Comparison of ENCODE assay signal across 8 mouse cellular contexts in the genomic region with DNA sequence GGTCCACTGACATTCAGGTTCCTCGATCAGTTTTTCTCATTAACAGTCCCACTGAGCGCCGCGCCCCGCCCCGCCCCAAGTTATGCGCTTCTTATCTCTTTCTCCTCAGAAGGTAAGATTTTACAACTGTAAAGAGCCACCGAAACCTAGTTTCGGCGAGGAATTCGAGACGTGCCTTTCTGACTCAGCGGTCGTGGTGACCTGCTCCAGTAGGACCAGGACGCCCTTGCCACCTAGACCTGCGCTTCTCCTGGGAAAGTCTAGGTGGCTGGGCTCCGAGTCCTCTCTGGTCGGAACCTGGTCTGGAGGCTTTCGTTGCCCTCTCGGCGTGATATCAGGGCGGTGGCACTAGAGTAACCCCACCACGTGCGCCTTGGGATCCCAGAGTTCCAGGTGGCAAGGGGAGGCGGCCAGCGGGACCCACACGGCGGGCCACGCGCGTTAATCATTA. TPM values are rescaled to one million over a fixed set of nuclear protein-coding genes. Genes with fewer than 3 reads are reported as not detected.
DNase-seq lines count a peak whose midpoint lies in the region; ATAC-seq and TF ChIP-seq lines count a peak whose summit lies in the region.

No protein-coding gene starts in this region.

- intact Hi-C loops in heart, postnatal 25 days (cut with DNase I) = loop anchor here (2.0 to 5.0 kb wide), 2 partner anchors 16 to 36 kb away; no protein-coding TSS in a partner anchor

- no peak; the same call in 1 of the 2 replicates for TF ChIP-seq POLR2A in embryonic fibroblast, embryonic 13.5 days (IDR thresholded peaks at IDR 0.05; ENCODE audit: low read depth, low read length)

- no peaks in the 10 kb centered on the region for H3K9me3 ChIP-seq in heart, embryonic 13.5 days
- no peaks in the 10 kb centered on the region for H3K9me3 ChIP-seq in liver, embryonic 11.5 days (ENCODE audit: control insufficient read depth, low read length)
- H3K9me3 ChIP-seq in stomach, embryonic 16.5 days (replicated peaks; ENCODE audit: control insufficient read depth, low read length) = no peaks in the 10 kb centered on the region

- no peak for DNase-seq in heart, postnatal 25 days (ENCODE audit: low spot score)
- peak; percentile 36 for DNase-seq in CD4-positive, CD25-positive, alpha-beta regulatory T cell, adult 2 months (ENCODE audit: low read depth, low spot score)
- DNase-seq in liver, embryonic 11.5 days (ENCODE audit: low spot score) = no peak
- DNase-seq in left cerebral cortex, adult 9 months (ENCODE audit: low spot score in 2 of 2) = no peak
- DNase-seq in left cerebral cortex, adult 18-20 months (ENCODE audit: low spot score in 2 of 2) = no peak

- peaks cover 30% of the 10 kb centered on the region for H3K27me3 ChIP-seq in heart, embryonic 13.5 days (replicated peaks)
- peaks cover 74% of the 10 kb centered on the region for H3K27me3 ChIP-seq in liver, embryonic 11.5 days (replicated peaks; ENCODE audit: control insufficient read depth, insufficient read depth, low read length)
- H3K27me3 ChIP-seq in stomach, embryonic 16.5 days (ENCODE audit: control insufficient read depth, insufficient read depth, low read length) = no peaks in the 10 kb centered on the region; the same call in 1 of the 2 replicates

- H3K4me3 ChIP-seq in heart, embryonic 13.5 days = peak overlapping the region; percentile 71
- peak overlapping the region; percentile 84 for H3K4me3 ChIP-seq in embryonic fibroblast, embryonic 13.5 days (ENCODE audit: insufficient read depth, low read length)
- peak overlapping the region; percentile 71 for H3K4me3 ChIP-seq in liver, embryonic 11.5 days (ENCODE audit: low read depth, low read length)
- peak overlapping the region; percentile 77 for H3K4me3 ChIP-seq in stomach, embryonic 16.5 days (replicated peaks; ENCODE audit: low read length)

- H3K4me1 ChIP-seq in heart, embryonic 13.5 days = peaks cover 46% of the 10 kb centered on the region
- peaks cover 20% of the 10 kb centered on the region for H3K4me1 ChIP-seq in embryonic fibroblast, embryonic 13.5 days (ENCODE audit: control insufficient read depth, insufficient read depth, low read length)
- H3K4me1 ChIP-seq in liver, embryonic 11.5 days (replicated peaks; ENCODE audit: control insufficient read depth, insufficient read depth, low read length) = peaks cover 27% of the 10 kb centered on the region
- peaks cover 24% of the 10 kb centered on the region for H3K4me1 ChIP-seq in stomach, embryonic 16.5 days (ENCODE audit: control insufficient read depth, insufficient read depth, low read length)

- H3K36me3 ChIP-seq in heart, embryonic 13.5 days = no peaks in the 10 kb centered on the region
- H3K36me3 ChIP-seq in liver, embryonic 11.5 days (ENCODE audit: control insufficient read depth, insufficient read depth, low read length) = no peaks in the 10 kb centered on the region
- no peaks in the 10 kb centered on the region for H3K36me3 ChIP-seq in stomach, embryonic 16.5 days (ENCODE audit: control insufficient read depth, insufficient read depth, low read length)

- no peak for ATAC-seq in heart, embryonic 13.5 days (ENCODE audit: extremely low read depth, insufficient number of reproducible peaks, low FRiP score, low TSS enrichment)
- no peak for ATAC-seq in liver, embryonic 11.5 days (replicated peaks; ENCODE audit: low FRiP score)
- ATAC-seq in stomach, embryonic 16.5 days (ENCODE audit: insufficient read depth, low FRiP score) = no peak; the same call in none of the 2 replicates

- WGBS in heart, embryonic 13.5 days = 0% methylated on average over 31 of the region's 31 CpGs
- WGBS in liver, embryonic 11.5 days = 1% methylated on average over 31 of the region's 31 CpGs
- WGBS in stomach, embryonic 16.5 days = under 1% methylated on average over 31 of the region's 31 CpGs

- H3K27ac ChIP-seq in heart, embryonic 13.5 days (replicated peaks) = peak overlapping the region; percentile 89
- no peak overlapping the region; the same call in 1 of the 2 replicates for H3K27ac ChIP-seq in embryonic fibroblast, embryonic 13.5 days (ENCODE audit: insufficient read depth, low read length)
- no peak overlapping the region for H3K27ac ChIP-seq in liver, embryonic 11.5 days (ENCODE audit: low read depth, low read length)
- peak overlapping the region; percentile 94 for H3K27ac ChIP-seq in stomach, embryonic 16.5 days (ENCODE audit: low read length)

- TF ChIP-seq CTCF in embryonic fibroblast, embryonic 13.5 days (IDR thresholded peaks at IDR 0.05; ENCODE audit: borderline replicate concordance, insufficient read depth, low read length) = no peak

- peak overlapping the region; percentile 95 for H3K4me2 ChIP-seq in heart, embryonic 13.5 days
- H3K4me2 ChIP-seq in liver, embryonic 11.5 days = peak overlapping the region; percentile 92
- H3K4me2 ChIP-seq in stomach, embryonic 16.5 days (ENCODE audit: low read depth, low read length) = peak overlapping the region; percentile 96

- peak overlapping the region; percentile 92 for H3K9ac ChIP-seq in heart, embryonic 13.5 days
- peak overlapping the region; percentile 64 for H3K9ac ChIP-seq in liver, embryonic 11.5 days (ENCODE audit: low read depth, low read length)
- peak overlapping the region; percentile 88 for H3K9ac ChIP-seq in stomach, embryonic 16.5 days (ENCODE audit: low read length)

RNA-seq across cellular contexts. Expression of a gene that starts 2.3 kb away (rescaled TPM):
- 6.5 and 7.2 TPM in 2 replicates for polyA plus RNA-seq in heart, embryonic 13.5 days (2015; fragmentation: Nextera tagmentation; extraction: Ambion mirVana)
- total RNA-seq in heart, postnatal 25 days (2021) = 10 to 100 TPM; 13.5 to 16.6 TPM
- polyA plus RNA-seq in embryonic fibroblast, embryonic 13.5 days (2011; ENCODE audit: insufficient read length, low read depth, missing spikeins) = 21.8 and 25.1 TPM in 2 replicates
- 3.4 and 4.1 TPM in 2 replicates for polyA plus RNA-seq in liver, embryonic 11.5 days (2014; fragmentation: Nextera tagmentation; extraction: Ambion mirVana)
- polyA plus RNA-seq in stomach, embryonic 16.5 days (2015; fragmentation: Nextera tagmentation; extraction: Ambion mirVana) = 10.2 and 11.6 TPM in 2 replicates
- total RNA-seq in left cerebral cortex, adult 18-20 months (2021) = 10 to 100 TPM; 12.6 to 14.5 TPM

Comparison
In these comparisons a context has a peak if more than half of its experiments do, and no peak if none do; other contexts are left out.
1. H3K27ac ChIP-seq: peak in heart, embryonic 13.5 days (single experiment) and stomach, embryonic 16.5 days (single experiment); none in embryonic fibroblast, embryonic 13.5 days (single experiment) and liver, embryonic 11.5 days (single experiment).
2. Peak in every context shown above with its lines, with median percentiles within 50 percentile points of each other: H3K4me2 ChIP-seq, H3K4me3 ChIP-seq and H3K9ac ChIP-seq.